Mouse (Mus musculus) limb, embryonic 11.5 days (tissue): ENCODE measurements at regions not wholly inside any gene's neighbourhood (a gene's known extent, or its start where the extent isn't known, plus 50 kb on each side); places are given as distances from the start of the nearest gene placed in this dataset.

Experiments used
- ATAC-seq: fragments of 200-750 bp; cut with Nextera tagmentation; 2 replicates; pipeline ENCODE4 v1.8.0; 2017; ENCODE audit warnings: low read depth; ENCODE audit not compliant: insufficient number of reproducible peaks, low FRiP score, low TSS enrichment
- DNase-seq: peaks from one replicate; pipeline ENCODE4 v3.0.0-alpha.2; 2015; ENCODE audit warnings: low spot score
- H3K27ac ChIP-seq: fragments of 300-500 bp; sonication (generic); replicated peaks from 2 replicates; pipeline ENCODE4 v1.5.1; 2014; ENCODE audit warnings: low read depth, mild to moderate bottlenecking, low read length
- H3K27me3 ChIP-seq: fragments of 300-500 bp; sonication (generic); 2 replicates; pipeline ENCODE4 v1.6.1; 2014; ENCODE audit warnings: mild to moderate bottlenecking, low read length, mixed read lengths; ENCODE audit not compliant: control insufficient read depth, insufficient read depth
- H3K36me3 ChIP-seq: fragments of 300-500 bp; sonication (generic); 2 replicates; pipeline ENCODE4 v1.6.1; 2014; ENCODE audit warnings: mild to moderate bottlenecking, low read length, moderate library complexity, mixed read lengths; ENCODE audit not compliant: control insufficient read depth, insufficient read depth
- H3K4me1 ChIP-seq: fragments of 300-500 bp; sonication (generic); 2 replicates; pipeline ENCODE4 v1.6.1; 2014; ENCODE audit warnings: low read length, mixed read lengths; ENCODE audit not compliant: control insufficient read depth, insufficient read depth
- H3K4me2 ChIP-seq: fragments of 300-500 bp; sonication (generic); 2 replicates; pipeline ENCODE4 v1.6.1; 2014; ENCODE audit warnings: low read depth, mild to moderate bottlenecking, moderate library complexity; ENCODE audit not compliant: severe bottlenecking
- H3K4me3 ChIP-seq: fragments of 300-500 bp; sonication (generic); 2 replicates; pipeline ENCODE4 v1.5.1; 2014; ENCODE audit warnings: low read depth, low read length
- H3K9ac ChIP-seq: fragments of 300-500 bp; sonication (generic); 2 replicates; pipeline ENCODE4 v1.6.1; 2014; ENCODE audit warnings: mild to moderate bottlenecking, low read length
- H3K9me3 ChIP-seq: fragments of 300-500 bp; sonication (generic); 2 replicates; pipeline ENCODE4 v1.6.1; 2016; ENCODE audit warnings: low read length; ENCODE audit not compliant: control insufficient read depth
- WGBS: fragments of 180-500 bp; shearing (Covaris S2); extraction: QIAGEN DNeasy Blood & Tissue Kit; methylation state at CpG from one replicate; pipeline ENCODE4 v1.1.7; 2014; 5-methylcytosine and 5-hydroxymethylcytosine counted together

DNA sequence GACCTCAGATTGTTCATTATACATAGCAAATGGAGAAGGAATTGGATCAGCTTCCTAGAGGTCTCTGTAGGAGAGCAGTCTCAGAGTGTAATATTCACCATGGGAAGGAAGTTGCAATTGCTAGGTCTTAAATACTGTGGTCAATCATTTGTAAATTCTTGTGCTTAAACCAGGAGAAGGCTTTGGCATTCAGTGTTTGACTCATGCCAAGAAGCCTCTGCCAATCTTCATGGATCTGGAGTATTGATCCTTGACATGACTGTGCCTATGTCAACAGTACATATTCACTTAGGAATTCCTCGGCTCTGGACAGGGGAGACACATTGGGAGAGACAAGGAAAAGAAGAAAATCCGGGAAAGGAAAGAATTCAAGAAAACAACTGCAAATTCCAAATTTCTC lies 174.9 kb upstream of the Gm10295 start:
- ATAC-seq, result no peak
- no peak overlapping the region for H3K9ac ChIP-seq
- no peaks in the 10 kb centered on the region for H3K27me3 ChIP-seq
- DNase-seq, result no peak
- peaks cover 3% of the 10 kb centered on the region; the same call in 1 of the 2 replicates for H3K4me1 ChIP-seq
- H3K36me3 ChIP-seq, result no peaks in the 10 kb centered on the region
- H3K27ac ChIP-seq, result no peak overlapping the region
- WGBS, result 83% methylated on average over 2 of the region's 2 CpGs
- no peak overlapping the region for H3K4me3 ChIP-seq
- H3K9me3 ChIP-seq, result no peaks in the 10 kb centered on the region
- H3K4me2 ChIP-seq, result no peak overlapping the region

GRCm38 (mm10) chr7:71524577-71525126 lies 173.4 kb upstream of the Gm10295 start:
- no peak overlapping the region for H3K9ac ChIP-seq
- DNase-seq (no peak), ATAC-seq (no peak)

DNA sequence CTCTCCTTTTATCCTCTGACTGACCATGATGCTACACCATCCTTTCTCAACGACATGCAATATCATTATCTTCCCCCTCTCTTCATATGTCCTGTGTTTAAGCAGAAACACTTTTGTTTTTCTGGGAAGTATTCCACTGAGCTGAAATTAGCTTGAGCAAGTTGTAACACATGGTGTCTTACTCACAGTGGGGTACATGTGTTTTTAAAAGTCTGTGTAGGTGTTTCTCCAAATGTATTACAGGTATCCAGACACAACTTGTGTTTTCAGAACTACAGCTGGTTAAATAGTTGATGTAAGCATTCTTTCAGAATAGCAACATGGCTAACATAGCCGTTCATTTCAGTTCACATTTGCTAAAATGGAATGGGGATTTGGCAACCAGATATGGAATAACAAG lies 172.8 kb upstream of the Gm10295 start:
- WGBS, result 83% methylated on average over 2 of the region's 2 CpGs

More at GRCm38 (mm10) chr7:71524577-71525126, 173.4 kb upstream of the Gm10295 start:
- H3K9me3 ChIP-seq, result no peaks in the 10 kb centered on the region
- H3K36me3 ChIP-seq, result no peaks in the 10 kb centered on the region
- H3K27me3 ChIP-seq, result no peaks in the 10 kb centered on the region
- no peaks in the 10 kb centered on the region for H3K4me1 ChIP-seq
- H3K4me2 ChIP-seq, result no peak overlapping the region
- H3K4me3 ChIP-seq, result no peak overlapping the region
- H3K27ac ChIP-seq, result no peak overlapping the region

GRCm38 (mm10) chr7:71507379-71507778 lies 156.1 kb upstream of the Gm10295 start:
- Histone ChIP-seq H3K9ac (no peak overlapping the region), H3K27ac (no peak overlapping the region), H3K4me1 (no peaks in the 10 kb centered on the region), H3K4me2 (no peak overlapping the region), H3K4me3 (no peak overlapping the region), H3K36me3 (no peaks in the 10 kb centered on the region), H3K27me3 (no peaks in the 10 kb centered on the region), H3K9me3 (no peaks in the 10 kb centered on the region)
- ATAC-seq (no peak), DNase-seq (no peak)
- WGBS, result 80% methylated on average over 3 of the region's 3 CpGs

More for the DNA sequence above, 172.8 kb upstream of the Gm10295 start:
- Histone ChIP-seq H3K27me3 (no peaks in the 10 kb centered on the region), H3K4me1 (no peaks in the 10 kb centered on the region), H3K9me3 (no peaks in the 10 kb centered on the region), H3K4me3 (no peak overlapping the region), H3K9ac (no peak overlapping the region), H3K36me3 (no peaks in the 10 kb centered on the region), H3K4me2 (no peak overlapping the region), H3K27ac (no peak overlapping the region)
- no peak for DNase-seq
- no peak for ATAC-seq

DNA sequence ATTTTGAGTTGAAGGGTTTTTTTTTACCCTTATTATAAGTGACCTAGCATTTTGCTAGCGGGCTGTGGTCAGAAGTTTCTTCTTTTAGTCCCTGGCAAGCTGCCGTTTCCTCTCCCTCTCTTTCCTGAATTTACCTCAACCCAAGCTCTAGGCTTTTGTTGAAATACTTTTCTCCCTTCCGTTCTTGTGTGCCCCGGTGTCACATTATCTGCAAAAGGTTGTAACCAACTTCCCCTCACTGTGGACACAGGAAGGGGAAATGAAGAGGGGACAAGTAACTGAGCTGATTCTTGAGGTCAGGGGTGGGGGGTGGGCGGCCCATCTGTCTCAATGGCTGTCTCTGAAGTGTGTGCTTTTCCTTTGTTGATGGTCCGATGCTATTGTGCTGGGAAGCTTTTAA lies 149.4 kb upstream of the Gm10295 start:
- WGBS, result 56% methylated on average over 6 of the region's 6 CpGs
- no peaks in the 10 kb centered on the region for H3K4me1 ChIP-seq
- no peak overlapping the region for H3K9ac ChIP-seq
- ATAC-seq, result no peak
- no peaks in the 10 kb centered on the region for H3K9me3 ChIP-seq
- DNase-seq, result no peak
- no peaks in the 10 kb centered on the region for H3K36me3 ChIP-seq
- no peaks in the 10 kb centered on the region for H3K27me3 ChIP-seq
- H3K4me2 ChIP-seq, result no peak overlapping the region
- no peak overlapping the region for H3K27ac ChIP-seq
- no peak overlapping the region for H3K4me3 ChIP-seq

DNA sequence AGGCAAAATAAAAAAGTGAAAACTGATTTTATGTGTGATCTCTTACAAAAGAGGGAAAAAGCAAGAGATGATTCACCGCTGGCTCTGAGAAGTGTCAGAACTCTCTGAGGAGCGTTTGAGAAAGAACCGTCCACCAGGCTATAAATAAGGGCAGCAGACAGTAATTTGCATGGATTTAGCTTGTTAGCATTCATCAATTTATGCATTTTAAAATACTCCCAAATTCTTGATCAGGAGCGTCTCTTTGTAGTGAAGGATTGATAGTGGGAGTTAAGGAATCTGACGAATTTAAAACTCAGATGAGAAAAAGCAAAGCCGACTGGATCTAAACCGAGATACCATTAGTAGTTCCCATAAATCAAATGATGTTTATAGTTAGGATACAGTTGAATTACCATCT lies 146.8 kb upstream of the Gm10295 start:
- H3K4me1 ChIP-seq, result no peaks in the 10 kb centered on the region
- no peak overlapping the region for H3K4me2 ChIP-seq
- H3K27me3 ChIP-seq, result no peaks in the 10 kb centered on the region
- H3K36me3 ChIP-seq, result no peaks in the 10 kb centered on the region
- ATAC-seq, result no peak
- WGBS, result 25% methylated on average over 7 of the region's 7 CpGs
- no peak overlapping the region for H3K9ac ChIP-seq
- H3K4me3 ChIP-seq, result no peak overlapping the region
- no peaks in the 10 kb centered on the region for H3K9me3 ChIP-seq
- DNase-seq, result no peak
- no peak overlapping the region for H3K27ac ChIP-seq

DNA sequence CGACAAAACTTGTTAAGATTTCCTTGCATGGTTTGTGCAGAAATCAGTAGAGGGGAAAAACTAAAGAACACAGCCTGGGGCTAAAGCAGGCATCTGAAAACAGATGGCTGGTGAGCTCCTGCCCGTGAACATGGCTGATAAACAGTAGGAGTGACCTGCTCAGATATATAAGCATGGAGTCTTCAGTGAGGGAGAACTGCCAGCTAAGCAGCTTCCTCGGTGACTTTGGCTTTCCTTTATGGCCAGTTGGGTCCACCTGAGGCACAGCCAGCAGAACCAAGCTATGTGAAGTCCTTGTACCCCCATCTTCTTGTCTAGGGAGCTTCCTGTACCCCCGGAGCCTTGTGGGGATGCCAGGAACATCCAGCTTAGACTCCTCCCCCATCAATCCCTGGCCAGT lies 139.8 kb upstream of the Gm10295 start:
- Histone ChIP-seq H3K4me1 (no peaks in the 10 kb centered on the region), H3K9me3 (no peaks in the 10 kb centered on the region), H3K9ac (no peak overlapping the region), H3K27ac (no peak overlapping the region), H3K4me2 (no peak overlapping the region), H3K36me3 (no peaks in the 10 kb centered on the region), H3K4me3 (no peak overlapping the region), H3K27me3 (no peaks in the 10 kb centered on the region)
- DNase-seq (no peak), ATAC-seq (no peak)
- WGBS, result 57% methylated on average over 4 of the region's 4 CpGs

DNA sequence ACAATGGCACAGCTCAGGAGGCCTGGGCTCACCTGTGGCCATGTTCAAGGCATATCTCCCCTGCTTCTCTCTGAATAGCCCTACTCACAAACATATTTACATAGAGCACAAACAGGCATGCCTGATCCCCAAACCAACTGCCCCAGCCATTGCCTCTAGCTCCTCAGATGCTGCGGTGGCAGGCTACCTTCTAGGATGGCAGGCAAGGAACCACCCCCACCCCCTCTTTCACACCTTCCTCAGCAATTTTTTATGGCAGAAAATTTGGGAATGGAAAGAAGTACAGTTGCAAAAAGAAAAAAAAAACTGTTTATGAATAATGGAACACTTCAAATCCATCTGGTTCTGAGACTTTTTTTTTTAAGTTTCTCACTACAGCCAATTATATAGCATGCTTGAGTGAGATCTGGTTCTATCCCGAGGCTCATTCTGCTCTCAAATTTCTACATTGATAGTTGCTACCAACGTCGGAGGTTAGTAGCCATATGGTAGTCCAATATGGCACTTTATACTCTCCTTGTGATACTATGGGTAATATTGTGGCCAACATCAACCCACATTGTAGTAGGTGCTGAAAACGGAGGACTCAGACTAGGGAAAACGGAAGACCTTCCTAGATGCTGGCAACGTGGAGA lies 136.8 kb upstream of the Gm10295 start:
- ATAC-seq (no peak), DNase-seq (no peak)
- H3K4me2 ChIP-seq, result no peak overlapping the region
- H3K4me3 ChIP-seq, result no peak overlapping the region
- 91% methylated on average over 7 of the region's 7 CpGs for WGBS
- H3K9me3 ChIP-seq, result no peaks in the 10 kb centered on the region
- H3K36me3 ChIP-seq, result no peaks in the 10 kb centered on the region
- H3K27me3 ChIP-seq, result no peaks in the 10 kb centered on the region
- H3K27ac ChIP-seq, result no peak overlapping the region
- no peaks in the 10 kb centered on the region for H3K4me1 ChIP-seq
- H3K9ac ChIP-seq, result no peak overlapping the region

GRCm38 (mm10) chr7:71475383-71475782 lies 124.1 kb upstream of the Gm10295 start:
- no peak overlapping the region for H3K4me2 ChIP-seq
- H3K4me1 ChIP-seq, result peaks cover 15% of the 10 kb centered on the region
- no peaks in the 10 kb centered on the region for H3K27me3 ChIP-seq
- no peak for ATAC-seq
- no peak for DNase-seq
- 84% methylated on average over 4 of the region's 4 CpGs for WGBS
- H3K36me3 ChIP-seq, result no peaks in the 10 kb centered on the region
- H3K9ac ChIP-seq, result no peak overlapping the region
- H3K9me3 ChIP-seq, result no peaks in the 10 kb centered on the region
- no peak overlapping the region for H3K27ac ChIP-seq
- H3K4me3 ChIP-seq, result no peak overlapping the region
